Mouse (Mus musculus): ENCODE measurements at regions not wholly inside any gene's neighbourhood (a gene's known extent, or its start where the extent isn't known, plus 50 kb on each side); places are given as distances from the start of the nearest gene placed in this dataset.

DNA sequence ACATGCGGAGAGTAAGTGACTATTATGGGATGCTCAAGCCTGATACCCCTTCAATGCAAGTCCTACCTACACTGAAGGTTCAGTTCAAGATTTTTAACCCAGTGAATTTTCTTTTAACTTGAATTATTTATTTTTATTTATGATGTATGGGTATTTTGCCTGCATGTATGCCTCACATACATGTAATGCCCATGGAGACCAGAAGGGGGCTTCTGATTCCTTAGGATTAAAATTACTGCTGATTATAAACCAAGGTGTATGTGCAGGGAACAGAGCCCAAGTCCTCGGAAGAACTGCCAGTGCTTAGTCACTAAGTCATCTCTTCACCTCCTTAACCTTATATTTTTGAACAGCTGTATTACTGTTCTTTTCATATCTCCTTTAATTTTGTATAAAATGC lies 1431.3 kb downstream of the Gsdmc2 start:
- WGBS = 95% methylated on average over 2 of the region's 2 CpGs
- no peaks in the 10 kb centered on the region for H3K36me3 ChIP-seq
- no peaks in the 10 kb centered on the region for H3K4me1 ChIP-seq (replicated peaks)
- no peak for DNase-seq (ENCODE audit: low spot score)
- no peak overlapping the region for H3K27ac ChIP-seq
- H3K27me3 ChIP-seq (ENCODE audit: insufficient read depth, poor library complexity, severe bottlenecking) = no peaks in the 10 kb centered on the region
- no peaks in the 10 kb centered on the region for H3K9me3 ChIP-seq
- H3K4me3 ChIP-seq = no peak overlapping the region

DNA sequence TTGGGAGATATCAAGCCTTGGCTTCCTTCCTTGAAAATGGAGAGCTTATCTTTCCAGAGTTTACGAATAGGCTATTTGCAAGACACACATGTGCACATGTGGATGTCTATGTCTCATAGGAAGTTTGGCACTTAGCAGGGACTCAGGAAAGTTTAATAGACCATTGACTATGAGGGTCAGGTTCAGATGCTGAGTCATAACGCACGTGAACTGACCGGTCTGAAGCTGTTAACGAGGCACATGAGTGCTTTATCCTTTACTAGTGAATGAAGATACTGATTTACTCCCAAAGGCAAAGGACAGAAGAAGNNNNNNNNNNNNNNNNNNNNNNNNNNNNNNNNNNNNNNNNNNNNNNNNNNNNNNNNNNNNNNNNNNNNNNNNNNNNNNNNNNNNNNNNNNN lies 1442.8 kb downstream of the Gsdmc2 start:
- Histone ChIP-seq H3K4me1 (replicated peaks) (no peaks in the 10 kb centered on the region), H3K27me3 (ENCODE audit: insufficient read depth, poor library complexity, severe bottlenecking) (no peaks in the 10 kb centered on the region), H3K9me3 (no peaks in the 10 kb centered on the region), H3K36me3 (no peaks in the 10 kb centered on the region), H3K27ac (no peak overlapping the region), H3K4me3 (no peak overlapping the region)
- 89% methylated on average over 5 of the region's 5 CpGs for WGBS
- no peak for DNase-seq (ENCODE audit: low spot score)

- Histone ChIP-seq H3K4me3 (no peak overlapping the region), H3K9me3 (no peaks in the 10 kb centered on the region), H3K4me1 (replicated peaks) (no peaks in the 10 kb centered on the region), H3K27ac (no peak overlapping the region), H3K36me3 (no peaks in the 10 kb centered on the region), H3K27me3 (ENCODE audit: insufficient read depth, poor library complexity, severe bottlenecking) (no peaks in the 10 kb centered on the region)
- WGBS = 72% methylated on average over 4 of the region's 4 CpGs
- no peak for DNase-seq (ENCODE audit: low spot score)
Measured at GRCm38 (mm10) chr15:62400984-62401609, 1443.9 kb downstream of the Gsdmc2 start.

- Histone ChIP-seq H3K36me3 (no peaks in the 10 kb centered on the region), H3K27me3 (ENCODE audit: insufficient read depth, poor library complexity, severe bottlenecking) (no peaks in the 10 kb centered on the region), H3K4me3 (no peak overlapping the region), H3K4me1 (replicated peaks) (no peaks in the 10 kb centered on the region), H3K9me3 (no peaks in the 10 kb centered on the region), H3K27ac (no peak overlapping the region)
- no peak for DNase-seq (ENCODE audit: low spot score)
- 81% methylated on average over 1 of the region's 1 CpGs for WGBS
Measured at GRCm38 (mm10) chr15:62399381-62399780, 1445.6 kb downstream of the Gsdmc2 start.

GRCm38 (mm10) chr15:62397009-62397408 lies 1448.0 kb downstream of the Gsdmc2 start:
- H3K4me3 ChIP-seq = no peak overlapping the region
- H3K27me3 ChIP-seq (ENCODE audit: insufficient read depth, poor library complexity, severe bottlenecking) = no peaks in the 10 kb centered on the region
- WGBS = 82% methylated on average over 7 of the region's 7 CpGs
- H3K4me1 ChIP-seq (replicated peaks) = no peaks in the 10 kb centered on the region
- H3K27ac ChIP-seq = no peak overlapping the region
- no peaks in the 10 kb centered on the region for H3K9me3 ChIP-seq
- DNase-seq (ENCODE audit: low spot score) = no peak
- H3K36me3 ChIP-seq = no peaks in the 10 kb centered on the region

DNA sequence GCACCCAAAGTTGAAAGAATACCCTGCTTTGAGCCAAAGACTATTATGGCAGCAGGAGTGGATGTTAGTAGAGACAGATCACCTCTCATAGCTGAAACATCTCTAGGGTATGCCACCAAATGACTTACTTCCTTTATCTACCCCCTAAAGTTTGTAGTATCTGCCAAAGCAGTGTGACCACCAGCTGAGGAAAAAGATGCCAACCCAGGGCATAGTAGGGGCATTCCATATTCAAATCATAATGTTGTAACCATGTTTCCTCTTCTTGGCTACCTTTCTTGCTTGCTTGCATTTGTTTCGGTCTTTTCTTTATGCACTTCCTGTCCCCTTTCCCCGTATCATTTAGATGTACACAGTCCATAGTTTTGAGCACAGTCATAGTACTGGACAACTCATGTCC lies 1449.6 kb downstream of the Gsdmc2 start:
- H3K27me3 ChIP-seq (ENCODE audit: insufficient read depth, poor library complexity, severe bottlenecking) = no peaks in the 10 kb centered on the region
- no peak overlapping the region for H3K27ac ChIP-seq
- no peaks in the 10 kb centered on the region for H3K36me3 ChIP-seq
- H3K9me3 ChIP-seq = no peaks in the 10 kb centered on the region
- WGBS = 90% methylated on average over 2 of the region's 2 CpGs
- DNase-seq (ENCODE audit: low spot score) = no peak
- no peak overlapping the region for H3K4me3 ChIP-seq
- H3K4me1 ChIP-seq (replicated peaks) = no peaks in the 10 kb centered on the region

GRCm38 (mm10) chr15:62393416-62393815 lies 1451.6 kb downstream of the Gsdmc2 start:
- Histone ChIP-seq H3K4me1 (replicated peaks) (no peaks in the 10 kb centered on the region), H3K36me3 (no peaks in the 10 kb centered on the region), H3K27me3 (ENCODE audit: insufficient read depth, poor library complexity, severe bottlenecking) (no peaks in the 10 kb centered on the region), H3K9me3 (no peaks in the 10 kb centered on the region), H3K27ac (no peak overlapping the region), H3K4me3 (no peak overlapping the region)
- DNase-seq (ENCODE audit: low spot score) = no peak
- WGBS = 88% methylated on average over 3 of the region's 3 CpGs

- no peaks in the 10 kb centered on the region for H3K36me3 ChIP-seq
- H3K4me3 ChIP-seq = no peak overlapping the region
- WGBS = 63% methylated on average over 1 of the region's 1 CpGs
- no peaks in the 10 kb centered on the region for H3K4me1 ChIP-seq (replicated peaks)
- H3K9me3 ChIP-seq = no peaks in the 10 kb centered on the region
- no peaks in the 10 kb centered on the region for H3K27me3 ChIP-seq (ENCODE audit: insufficient read depth, poor library complexity, severe bottlenecking)
- no peak for DNase-seq (ENCODE audit: low spot score)
- no peak overlapping the region for H3K27ac ChIP-seq
Measured at GRCm38 (mm10) chr15:62392839-62393238, 1452.1 kb downstream of the Gsdmc2 start.

DNA sequence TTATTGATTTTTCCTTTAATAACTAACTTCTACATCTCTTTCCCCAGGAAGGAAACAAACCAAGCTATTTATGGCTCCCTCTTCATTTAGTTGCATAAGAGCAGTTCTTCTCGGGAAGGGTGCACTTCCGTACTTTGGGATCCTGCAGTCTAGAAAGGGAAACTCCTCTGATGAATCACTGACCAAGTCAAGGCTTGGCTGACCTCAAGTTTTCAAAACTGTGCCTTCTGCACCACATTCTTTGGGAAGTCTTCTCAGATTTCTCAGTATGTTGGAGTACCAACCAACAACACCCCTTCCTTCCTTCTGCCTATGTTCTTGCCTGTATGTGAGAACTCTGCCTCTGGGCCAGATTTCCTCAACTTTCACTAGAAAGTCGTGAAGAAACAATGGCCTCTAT lies 1452.6 kb downstream of the Gsdmc2 start:
- H3K27me3 ChIP-seq (ENCODE audit: insufficient read depth, poor library complexity, severe bottlenecking) = no peaks in the 10 kb centered on the region
- H3K36me3 ChIP-seq = no peaks in the 10 kb centered on the region
- no peak for DNase-seq (ENCODE audit: low spot score)
- H3K4me3 ChIP-seq = no peak overlapping the region
- no peak overlapping the region for H3K27ac ChIP-seq
- H3K9me3 ChIP-seq = no peaks in the 10 kb centered on the region
- WGBS = 69% methylated on average over 3 of the region's 3 CpGs
- H3K4me1 ChIP-seq (replicated peaks) = no peaks in the 10 kb centered on the region

GRCm38 (mm10) chr15:62389431-62390105 lies 1455.4 kb downstream of the Gsdmc2 start:
- H3K9me3 ChIP-seq = no peaks in the 10 kb centered on the region
- H3K4me3 ChIP-seq = no peak overlapping the region
- no peak for DNase-seq (ENCODE audit: low spot score)
- H3K27ac ChIP-seq = no peak overlapping the region
- H3K4me1 ChIP-seq (replicated peaks) = no peaks in the 10 kb centered on the region
- 90% methylated on average over 3 of the region's 3 CpGs for WGBS
- no peaks in the 10 kb centered on the region for H3K27me3 ChIP-seq (ENCODE audit: insufficient read depth, poor library complexity, severe bottlenecking)
- no peaks in the 10 kb centered on the region for H3K36me3 ChIP-seq

GRCm38 (mm10) chr15:62382233-62382632 lies 1459.4 kb upstream of the A1bg start:
- Histone ChIP-seq H3K27ac (no peak overlapping the region), H3K4me3 (no peak overlapping the region), H3K9me3 (no peaks in the 10 kb centered on the region), H3K4me1 (replicated peaks) (no peaks in the 10 kb centered on the region), H3K27me3 (ENCODE audit: insufficient read depth, poor library complexity, severe bottlenecking) (no peaks in the 10 kb centered on the region), H3K36me3 (no peaks in the 10 kb centered on the region)
- 78% methylated on average over 2 of the region's 2 CpGs for WGBS
- no peak for DNase-seq (ENCODE audit: low spot score)

DNA sequence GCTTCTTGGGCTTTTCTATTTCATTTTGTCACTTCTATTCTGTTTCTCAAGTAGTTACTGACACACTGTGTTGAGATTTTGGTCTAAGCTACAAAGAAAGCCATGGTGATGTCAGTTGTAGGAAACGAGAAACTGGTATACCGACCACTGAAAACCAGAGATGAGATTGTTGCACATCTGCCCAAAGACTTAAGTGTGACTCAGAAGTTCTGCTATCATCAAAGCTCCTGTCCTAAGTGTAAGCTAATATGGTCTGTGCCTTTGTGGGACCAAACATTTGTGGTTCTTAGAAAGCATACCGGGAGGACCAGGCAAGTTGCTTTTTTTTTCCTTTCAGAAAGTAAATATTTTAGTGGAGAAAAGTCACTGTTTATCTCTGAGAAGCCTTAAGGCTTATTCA lies 1451.8 kb upstream of the A1bg start:
- Histone ChIP-seq H3K4me1 (replicated peaks) (no peaks in the 10 kb centered on the region), H3K27ac (no peak overlapping the region), H3K9me3 (no peaks in the 10 kb centered on the region), H3K36me3 (no peaks in the 10 kb centered on the region), H3K4me3 (no peak overlapping the region), H3K27me3 (ENCODE audit: insufficient read depth, poor library complexity, severe bottlenecking) (no peaks in the 10 kb centered on the region)
- DNase-seq (ENCODE audit: low spot score) = no peak
- WGBS = 92% methylated on average over 3 of the region's 3 CpGs

DNA sequence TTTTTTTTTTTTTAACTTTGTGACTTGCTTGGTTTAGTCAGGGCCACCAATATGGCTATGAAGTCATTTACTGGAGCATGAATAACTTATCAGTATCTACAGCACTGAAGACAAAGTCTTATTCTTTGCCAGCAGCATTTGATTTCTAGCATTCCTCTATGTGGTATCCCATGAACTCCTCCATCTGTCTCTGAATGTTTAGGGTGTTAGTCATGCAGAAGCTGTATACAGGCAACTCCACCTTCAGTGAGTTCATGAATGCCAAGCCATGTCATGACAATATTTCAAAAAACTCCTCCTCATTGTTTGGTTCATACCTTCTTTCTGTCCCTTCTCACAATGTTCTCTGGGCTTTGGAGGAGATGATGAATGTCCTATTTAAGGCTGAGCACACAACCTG lies 1438.4 kb upstream of the A1bg start:
- Histone ChIP-seq H3K9me3 (no peaks in the 10 kb centered on the region), H3K27me3 (ENCODE audit: insufficient read depth, poor library complexity, severe bottlenecking) (no peaks in the 10 kb centered on the region), H3K27ac (no peak overlapping the region), H3K4me3 (no peak overlapping the region), H3K4me1 (replicated peaks) (no peaks in the 10 kb centered on the region), H3K36me3 (no peaks in the 10 kb centered on the region)
- no peak for DNase-seq (ENCODE audit: low spot score)
